Mouse (Mus musculus): ENCODE data around the gene 2310022A10Rik.

2310022A10Rik gene

GRCm38 (mm10) chr7:27538797-27539196 lies 14.2 kb upstream of the 2310022A10Rik start:
- in situ Hi-C loops (cut with MboI; ENCODE audit: unreplicated experiment in 2 of 2): loop anchor here in 1 of 2 experiments (5.0 kb wide), 1 partner anchor 39 kb away; no protein-coding TSS in a partner anchor

DNA sequence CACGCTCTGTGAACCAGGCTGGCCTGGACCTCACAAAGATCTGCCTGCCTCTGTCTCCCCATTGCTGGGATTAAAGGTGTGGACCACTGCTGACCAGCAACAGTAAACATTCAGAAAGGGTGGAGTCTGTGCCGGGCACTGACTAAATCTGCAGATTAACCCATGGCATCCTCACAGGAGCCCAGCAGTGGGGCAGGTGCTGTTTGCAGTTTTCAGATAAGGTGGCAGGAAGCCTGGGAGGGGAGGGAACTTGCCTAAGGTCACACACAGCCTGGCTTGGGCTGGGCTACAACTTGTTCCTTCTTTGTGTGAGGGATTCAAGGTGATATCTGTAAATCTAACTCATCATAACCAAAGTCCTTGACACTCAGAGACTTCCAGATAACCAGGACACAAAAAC lies 12.5 kb upstream of the 2310022A10Rik start:
- in situ Hi-C loops (cut with MboI; ENCODE audit: unreplicated experiment in 2 of 2): loop anchor here in 1 of 2 experiments (5.0 kb wide), 1 partner anchor 37 kb away; no protein-coding TSS in a partner anchor

DNA sequence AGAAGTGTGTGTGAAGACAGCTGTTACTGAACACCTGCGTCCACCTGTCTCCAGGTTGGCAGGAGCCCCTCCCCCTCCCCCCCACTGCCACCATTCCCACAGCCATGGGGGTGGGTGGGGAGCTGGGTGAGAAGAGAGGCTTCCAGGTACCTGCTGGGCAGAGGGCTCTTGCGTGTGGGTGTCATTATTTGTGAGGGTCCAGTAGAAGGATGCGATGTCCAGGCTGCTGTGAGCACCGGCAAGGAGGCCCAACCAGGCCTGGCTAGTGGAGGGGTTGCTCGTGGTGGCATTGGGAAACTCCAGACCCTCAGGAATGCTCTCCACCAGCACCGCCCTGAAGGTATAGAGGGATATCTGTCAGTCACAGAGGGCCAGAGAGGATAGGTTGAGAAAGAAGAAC lies 12.1 kb upstream of the 2310022A10Rik start:
- in situ Hi-C loops (cut with MboI; ENCODE audit: unreplicated experiment in 2 of 2): loop anchor here in 1 of 2 experiments (5.0 kb wide), 1 partner anchor 36 kb away; no protein-coding TSS in a partner anchor

GRCm38 (mm10) chr7:27541431-27541830 lies 11.6 kb upstream of the 2310022A10Rik start:
- in situ Hi-C loops (cut with MboI; ENCODE audit: unreplicated experiment in 2 of 2): loop anchor here in 1 of 2 experiments (5.0 kb wide), 1 partner anchor 36 kb away; no protein-coding TSS in a partner anchor

GRCm38 (mm10) chr7:27541922-27542321 lies 11.1 kb upstream of the 2310022A10Rik start:
- in situ Hi-C loops (cut with MboI; ENCODE audit: unreplicated experiment in 2 of 2): loop anchor here in 1 of 2 experiments (5.0 kb wide), 1 partner anchor 35 kb away; no protein-coding TSS in a partner anchor

DNA sequence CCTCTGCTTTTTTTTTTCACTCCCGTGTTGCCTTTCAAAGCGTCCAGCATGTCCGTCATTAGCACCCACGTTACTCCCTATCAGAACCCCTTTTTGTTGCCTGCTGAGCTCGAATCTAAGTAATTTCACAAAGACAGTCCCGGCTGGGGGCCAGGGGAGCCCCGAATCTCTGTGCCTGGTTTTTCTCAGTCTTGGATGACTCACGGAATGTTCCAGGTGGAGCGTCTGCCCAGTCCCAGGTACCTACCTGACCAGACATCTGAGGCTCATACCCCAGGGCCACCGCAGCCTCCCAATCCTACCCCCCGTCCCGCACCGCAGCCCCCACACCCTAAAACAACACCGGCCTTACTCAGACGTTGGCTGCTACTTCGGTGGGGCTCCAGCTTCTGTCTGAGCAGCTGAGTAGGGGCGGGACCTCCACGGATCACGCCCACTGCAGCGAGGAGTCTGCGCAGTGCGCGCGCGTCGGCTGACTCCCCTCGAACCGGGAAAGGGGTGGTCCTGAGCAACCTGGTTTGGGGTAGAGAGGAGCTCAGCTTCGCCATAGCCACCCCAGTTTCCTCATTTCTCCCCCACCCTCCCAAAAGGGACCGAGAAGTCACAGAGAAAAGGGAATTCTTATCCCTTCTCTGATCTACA lies 10.5 kb upstream of the 2310022A10Rik start:
- in situ Hi-C loops (cut with MboI; ENCODE audit: unreplicated experiment in 2 of 2): loop anchor here in 1 of 2 experiments (5.0 kb wide), 1 partner anchor 35 kb away; no protein-coding TSS in a partner anchor

- in situ Hi-C loops (cut with MboI; ENCODE audit: unreplicated experiment in 2 of 2): loop anchor here in 1 of 2 experiments (5.0 kb wide), 1 partner anchor 34 kb away; no protein-coding TSS in a partner anchor
These were observed 10.0 kb upstream of the 2310022A10Rik start for GRCm38 (mm10) chr7:27543065-27543464.

DNA sequence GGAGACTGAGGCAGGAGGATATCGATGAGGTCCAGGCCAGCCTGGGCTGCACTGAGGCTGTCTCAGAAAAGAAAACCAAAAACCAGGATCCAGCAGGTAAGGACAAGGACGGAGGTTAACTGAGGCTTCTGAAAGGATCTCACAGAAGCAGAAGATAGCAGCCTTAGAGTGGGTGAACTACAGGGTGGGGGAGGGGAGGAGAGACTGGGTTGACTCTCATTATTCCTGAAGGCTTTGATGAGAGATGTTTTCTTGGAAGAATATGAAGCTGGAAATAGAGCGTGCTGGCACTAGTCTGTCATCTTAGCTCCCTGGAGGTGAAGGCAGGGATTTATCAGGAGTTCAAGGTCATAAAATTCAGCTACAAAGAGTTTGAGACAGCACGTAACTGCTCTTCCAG lies 9.2 kb upstream of the 2310022A10Rik start:
- in situ Hi-C loops (cut with MboI; ENCODE audit: unreplicated experiment in 2 of 2): loop anchor here in 1 of 2 experiments (5.0 kb wide), 1 partner anchor 33 kb away; no protein-coding TSS in a partner anchor

- in situ Hi-C loops (cut with MboI; ENCODE audit: unreplicated experiment in 2 of 2): loop anchor here in 1 of 2 experiments (5.0 kb wide), 1 partner anchor 32 kb away; no protein-coding TSS in a partner anchor
These were observed 8.2 kb upstream of the 2310022A10Rik start for GRCm38 (mm10) chr7:27544675-27545370.

- in situ Hi-C loops (cut with MboI; ENCODE audit: unreplicated experiment in 2 of 2): no loop called here
These were observed 3.4 kb upstream of the 2310022A10Rik start for GRCm38 (mm10) chr7:27549597-27549996.

DNA sequence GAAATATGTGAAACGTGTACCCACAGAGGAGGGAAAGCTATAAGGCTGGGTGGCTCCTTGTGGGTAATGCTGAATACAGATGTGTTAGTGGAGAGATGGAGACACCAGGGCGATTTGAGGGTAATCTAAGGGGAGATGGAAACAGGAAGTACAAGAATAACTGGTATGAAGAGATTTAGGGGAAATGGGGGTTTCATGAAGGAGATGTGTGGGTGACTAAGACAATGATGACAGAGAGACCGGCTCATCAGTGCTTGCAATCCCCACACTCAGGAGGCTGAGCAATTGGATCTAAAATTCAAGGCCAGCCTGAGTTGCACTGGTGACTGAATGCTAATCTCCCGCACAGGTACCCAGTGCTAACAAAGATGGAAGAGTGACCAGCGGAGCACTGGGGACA lies 963 bp upstream of the 2310022A10Rik start:
- in situ Hi-C loops (cut with MboI; ENCODE audit: unreplicated experiment in 2 of 2): no loop called here

- in situ Hi-C loops (cut with MboI; ENCODE audit: unreplicated experiment in 2 of 2): no loop called here
These were observed 7.4 kb downstream of the 2310022A10Rik start for GRCm38 (mm10) chr7:27560291-27560887.

GRCm38 (mm10) chr7:27560978-27561377 lies 7.9 kb downstream of the 2310022A10Rik start:
- in situ Hi-C loops (cut with MboI; ENCODE audit: unreplicated experiment in 2 of 2): no loop called here

DNA sequence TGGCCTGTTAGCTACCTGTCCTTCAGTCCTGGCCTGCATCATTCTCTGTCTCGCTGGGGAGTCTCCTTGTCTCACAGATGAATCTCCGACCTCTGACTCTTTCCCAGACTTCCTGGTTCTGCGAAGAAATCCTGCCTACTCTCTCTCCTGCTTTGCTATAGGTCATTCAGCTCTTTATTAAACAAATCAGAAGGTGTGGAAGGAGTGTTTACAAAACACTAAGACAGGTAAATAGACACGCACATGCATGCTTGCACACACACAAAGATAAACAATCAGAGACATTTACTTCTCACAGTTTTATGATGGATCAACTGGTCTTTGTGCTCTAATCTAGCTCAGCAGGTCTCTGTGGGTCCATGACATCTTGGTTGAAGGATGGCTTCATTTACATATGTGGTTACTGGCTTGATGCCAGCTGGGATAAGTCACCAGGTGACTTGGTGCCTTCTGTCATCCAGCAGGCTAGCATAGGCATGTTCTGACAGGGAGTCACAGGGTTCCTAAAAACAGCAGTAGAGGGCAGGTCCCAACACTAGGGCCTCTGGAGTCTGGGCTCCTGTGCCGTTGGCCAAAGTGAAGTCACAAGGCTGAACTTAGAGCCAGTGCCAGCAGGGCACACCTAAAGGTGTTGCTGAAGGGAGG lies 16.7 kb downstream of the 2310022A10Rik start:
- in situ Hi-C loops (cut with MboI; ENCODE audit: unreplicated experiment in 2 of 2): no loop called here

DNA sequence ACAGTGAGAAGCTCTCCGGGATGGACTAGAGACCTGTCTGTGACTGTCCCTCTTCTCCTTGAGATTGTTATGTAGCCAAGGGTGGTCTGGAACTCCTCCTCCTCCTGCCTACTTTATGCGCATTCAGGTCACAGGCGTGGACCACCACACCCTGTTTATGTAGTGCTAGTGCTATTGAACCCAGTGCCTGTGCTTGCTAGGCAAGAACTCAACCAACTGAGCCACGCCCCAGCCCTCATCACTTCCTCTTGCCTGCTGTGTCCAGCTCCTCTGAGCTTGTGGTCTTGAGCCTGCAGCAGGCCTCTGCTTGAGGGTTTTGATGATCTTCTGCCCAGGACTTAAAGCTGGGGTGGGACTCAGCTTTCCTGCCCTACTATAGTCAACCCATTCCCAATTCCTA lies 19.1 kb downstream of the 2310022A10Rik start:
- in situ Hi-C loops (cut with MboI; ENCODE audit: unreplicated experiment in 2 of 2): no loop called here

GRCm38 (mm10) chr7:27574124-27574880 lies 21.3 kb downstream of the 2310022A10Rik start:
- in situ Hi-C loops (cut with MboI; ENCODE audit: unreplicated experiment in 2 of 2): no loop called here

DNA sequence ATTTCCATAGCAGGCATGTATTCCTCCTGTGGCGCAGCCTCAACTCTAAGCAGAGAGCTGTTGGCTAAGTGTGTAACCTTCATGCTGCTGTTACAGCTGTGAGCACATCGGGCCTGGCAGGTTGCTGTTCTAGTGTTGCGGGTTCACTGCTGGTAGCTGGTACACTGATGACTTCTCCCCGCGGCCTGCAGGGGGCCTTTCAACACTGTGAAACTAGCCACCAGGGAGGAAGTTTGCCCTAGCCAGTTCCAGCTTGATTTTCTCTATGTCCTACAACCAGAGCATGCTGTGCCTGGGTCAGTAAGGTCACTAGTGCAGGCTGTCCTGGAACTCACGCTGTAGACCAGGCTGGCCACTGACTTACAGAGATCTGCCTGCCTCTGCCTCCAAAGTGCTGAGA lies 23.9 kb downstream of the 2310022A10Rik start:
- in situ Hi-C loops (cut with MboI; ENCODE audit: unreplicated experiment in 2 of 2): loop anchor here (5.0 to 25.0 kb wide), 6 partner anchors 35 to 390 kb away; partner anchors contain the start of genes BC024978 (in 1 of the 2), Gm21983 (in 1 of the 2), Ltbp4 (in 1 of the 2) and Mia (in 1 of the 2)

- in situ Hi-C loops (cut with MboI; ENCODE audit: unreplicated experiment in 2 of 2): loop anchor here (5.0 to 25.0 kb wide), 6 partner anchors 35 to 390 kb away; partner anchors contain the start of genes BC024978 (in 1 of the 2), Gm21983 (in 1 of the 2), Ltbp4 (in 1 of the 2) and Mia (in 1 of the 2)
These were observed 24.6 kb downstream of the 2310022A10Rik start for GRCm38 (mm10) chr7:27577589-27577988.

DNA sequence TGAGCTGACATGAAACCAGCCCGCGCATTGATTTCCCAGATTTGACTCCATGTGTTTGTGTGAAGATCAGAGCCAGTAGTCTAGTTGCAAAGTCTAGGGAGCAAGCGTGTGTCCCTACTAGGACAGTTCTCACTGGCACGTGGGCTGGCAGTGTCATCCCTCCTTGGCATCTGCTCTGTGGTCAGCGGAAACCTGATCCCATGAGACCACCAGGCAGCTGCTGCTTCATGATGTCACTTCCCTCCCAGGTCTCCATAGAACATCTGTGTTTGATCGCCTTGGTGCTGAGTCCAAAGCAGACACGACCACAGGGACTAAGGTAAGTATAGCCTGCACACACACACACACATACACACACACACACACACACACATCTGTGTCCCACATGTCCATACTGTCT lies 25.4 kb downstream of the 2310022A10Rik start:
- in situ Hi-C loops (cut with MboI; ENCODE audit: unreplicated experiment in 2 of 2): loop anchor here (5.0 to 25.0 kb wide), 6 partner anchors 36 to 391 kb away; partner anchors contain the start of genes BC024978 (in 1 of the 2), Gm21983 (in 1 of the 2), Ltbp4 (in 1 of the 2) and Mia (in 1 of the 2)
